Mouse (Mus musculus) gastrocnemius, postnatal 10 days (tissue): ENCODE results near the gene Hbp1. TPM values are rescaled to one million over a fixed set of nuclear protein-coding genes. Genes with fewer than 3 reads are reported as not detected.

Experiments
- DNase-seq: peaks from one replicate; pipeline ENCODE4 v3.0.0; 2021; ENCODE audit warnings: mixed read lengths
- total RNA-seq, 2 experiments: library from RNA; stranded (reverse); gene quantifications; 2 replicates each; pipeline ENCODE4 v1.2.3; 2021

The Hbp1 gene
- total RNA-seq, 2 experiments from 2014 or later: 59.2 to 63.1 TPM

DNA sequence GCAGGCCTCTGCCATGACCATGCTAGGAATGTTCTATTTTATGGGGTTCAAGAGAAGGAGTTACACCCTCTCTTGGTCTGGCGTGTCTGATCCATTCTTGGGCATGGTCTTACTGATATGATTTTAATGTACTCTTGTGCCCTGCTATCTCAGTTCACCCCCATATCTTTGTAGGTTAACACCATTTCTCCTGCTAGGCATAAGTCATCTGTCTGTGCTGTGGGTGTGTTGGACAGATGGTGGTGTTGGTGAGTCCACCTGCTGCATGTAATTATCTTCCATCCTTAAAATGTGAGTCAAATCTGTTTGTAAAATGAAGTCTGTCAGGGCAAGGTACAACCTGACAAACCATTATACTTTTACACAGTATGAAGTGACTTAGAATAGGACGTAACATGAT, 42.9 kb downstream of the Hbp1 start:
- DNase-seq: no peak

DNA sequence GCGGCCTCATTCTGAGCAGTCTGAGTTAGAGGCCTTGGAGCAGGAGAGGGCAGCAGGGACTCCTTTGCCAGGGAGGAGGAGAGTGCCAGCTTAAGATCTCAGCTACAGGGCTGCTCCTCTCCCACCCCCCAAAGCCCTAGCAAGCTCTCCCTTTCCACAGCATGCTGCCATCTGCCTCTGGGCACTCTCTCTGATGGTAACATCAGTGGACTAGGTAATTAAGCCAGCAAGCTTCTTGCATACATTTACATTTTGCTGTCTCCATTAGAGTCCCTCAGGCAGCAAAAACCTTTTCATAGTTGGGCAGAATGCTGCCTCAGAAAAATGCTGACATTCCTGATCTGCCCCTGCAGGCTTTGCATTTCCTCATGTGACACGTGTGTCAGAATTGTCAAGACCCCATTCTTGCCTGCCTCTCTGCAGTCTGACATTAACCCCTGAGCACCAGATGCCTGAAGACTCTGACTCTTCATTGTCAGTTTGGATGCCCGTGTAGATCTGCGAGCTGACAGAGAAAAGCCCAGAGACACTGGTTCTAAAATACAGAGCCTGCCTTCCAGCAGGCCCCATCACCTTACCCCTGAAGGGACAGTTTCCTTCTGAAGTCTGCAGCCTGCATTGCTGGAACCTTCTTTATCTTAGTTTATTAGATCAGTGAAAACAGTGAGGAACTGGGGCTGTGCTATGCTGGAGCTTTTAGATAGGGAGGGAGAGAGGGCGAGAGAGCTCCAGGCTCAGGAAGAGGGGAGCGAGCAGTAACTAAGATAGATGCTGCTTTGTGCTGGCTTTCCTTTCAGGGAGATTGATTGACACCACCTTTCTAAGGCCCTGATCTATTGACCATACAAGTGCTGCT, 44.4 kb downstream of the Hbp1 start:
- no peak for DNase-seq

DNA sequence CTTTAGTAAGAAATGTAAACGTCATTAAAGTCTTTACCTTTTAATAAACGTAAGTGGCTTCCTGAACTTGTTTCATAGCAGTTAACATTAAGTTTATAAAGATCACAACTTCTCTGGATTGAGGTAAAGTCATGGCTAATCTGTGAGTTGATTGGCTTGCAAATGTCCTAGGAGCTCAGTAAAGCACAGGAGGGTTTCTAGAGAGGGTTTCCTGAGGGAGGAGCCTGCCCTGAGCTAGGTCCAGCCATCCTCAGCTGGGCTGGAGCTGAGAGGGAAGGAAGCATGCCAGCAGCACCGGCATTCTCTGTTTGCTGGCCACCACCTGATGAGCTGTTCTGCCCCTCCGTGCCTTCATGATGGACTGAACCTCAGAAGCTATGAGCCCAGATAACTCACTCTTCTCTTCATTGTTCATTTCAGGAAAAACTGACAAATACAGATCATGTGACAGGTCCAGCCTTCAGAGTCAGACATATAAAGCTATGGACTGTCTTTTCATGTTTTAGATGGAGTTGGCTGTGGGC, 49.9 kb downstream of the Hbp1 start:
- no peak for DNase-seq

DNA sequence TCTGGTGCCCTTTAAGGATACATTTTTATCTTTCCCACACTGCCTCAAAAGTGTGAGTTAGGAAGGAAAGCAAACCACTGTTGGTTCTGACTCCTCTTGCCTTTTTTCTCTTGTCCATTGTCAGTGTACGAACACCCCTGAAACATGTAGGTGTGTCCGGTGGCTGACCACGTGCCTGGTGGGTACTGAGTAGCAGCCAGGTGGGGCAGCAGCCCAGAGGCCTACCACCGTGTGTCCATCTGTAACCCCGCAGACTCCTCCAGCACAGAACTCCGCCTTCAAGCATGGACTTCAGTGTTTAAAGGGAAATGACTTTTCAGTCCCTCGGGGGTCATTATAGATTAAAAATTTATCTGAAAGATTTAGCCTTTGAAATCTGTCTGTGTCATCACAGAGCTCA, 52.9 kb downstream of the Hbp1 start:
- DNase-seq: no peak

DNA sequence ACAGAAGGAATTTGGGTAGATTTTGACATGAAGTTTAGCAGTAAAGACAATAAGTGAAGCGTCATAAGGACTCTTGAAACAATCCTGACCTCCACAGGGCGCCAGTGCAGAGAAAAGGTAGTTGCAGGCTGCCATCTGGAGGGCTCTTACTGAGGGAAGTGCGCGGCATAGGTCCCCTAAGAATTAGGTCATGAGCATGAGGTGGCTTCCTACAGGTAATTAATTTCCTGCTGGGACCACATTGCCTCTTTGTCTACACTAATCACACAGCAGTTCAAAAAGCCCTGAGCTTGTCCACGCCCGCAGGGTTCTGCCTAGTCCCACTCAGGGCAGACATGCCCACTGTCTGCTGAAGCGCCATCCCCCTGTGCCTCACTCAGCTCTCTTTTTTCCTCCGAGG, 53.3 kb downstream of the Hbp1 start:
- no peak for DNase-seq

DNA sequence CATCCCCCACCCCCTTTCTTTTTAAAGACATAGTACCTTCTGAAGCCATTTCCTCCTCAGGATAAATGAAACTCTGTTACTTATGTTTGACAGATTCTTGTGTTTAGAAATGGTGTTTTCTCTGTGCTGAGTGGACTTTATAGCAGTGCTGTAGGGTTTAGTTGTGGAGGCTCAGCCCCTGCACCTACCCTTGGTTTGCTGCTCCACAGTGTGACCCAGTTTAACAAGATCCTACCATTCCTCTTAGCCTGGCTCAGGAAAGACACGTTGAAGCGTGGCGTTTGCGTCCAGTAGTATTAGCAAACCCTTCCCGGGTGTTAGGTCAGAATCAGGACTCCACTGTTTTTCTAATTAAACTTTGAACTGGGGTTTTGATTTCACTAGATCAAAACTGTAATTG, 54.0 kb downstream of the Hbp1 start:
- no peak for DNase-seq

DNA sequence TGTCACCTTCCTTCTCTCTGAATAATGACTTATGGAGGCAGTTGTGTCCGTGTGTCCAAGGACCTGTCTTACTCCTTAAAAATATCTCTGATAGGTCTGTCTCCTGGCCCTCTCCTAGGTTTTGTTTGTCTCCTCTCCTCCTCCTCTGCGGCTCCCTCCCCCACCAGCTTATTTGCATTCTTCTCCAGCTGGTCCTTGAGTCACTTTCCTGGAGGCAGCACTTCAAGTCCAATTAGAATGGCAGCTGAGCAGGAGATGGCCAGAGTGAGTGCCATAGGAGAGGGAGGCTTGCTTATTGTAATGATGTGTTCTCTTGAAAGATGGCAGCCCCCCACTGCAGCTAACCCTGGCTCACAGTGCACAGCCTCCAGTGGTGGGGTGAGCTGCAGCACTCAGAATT, 54.4 kb downstream of the Hbp1 start:
- no peak for DNase-seq

DNA sequence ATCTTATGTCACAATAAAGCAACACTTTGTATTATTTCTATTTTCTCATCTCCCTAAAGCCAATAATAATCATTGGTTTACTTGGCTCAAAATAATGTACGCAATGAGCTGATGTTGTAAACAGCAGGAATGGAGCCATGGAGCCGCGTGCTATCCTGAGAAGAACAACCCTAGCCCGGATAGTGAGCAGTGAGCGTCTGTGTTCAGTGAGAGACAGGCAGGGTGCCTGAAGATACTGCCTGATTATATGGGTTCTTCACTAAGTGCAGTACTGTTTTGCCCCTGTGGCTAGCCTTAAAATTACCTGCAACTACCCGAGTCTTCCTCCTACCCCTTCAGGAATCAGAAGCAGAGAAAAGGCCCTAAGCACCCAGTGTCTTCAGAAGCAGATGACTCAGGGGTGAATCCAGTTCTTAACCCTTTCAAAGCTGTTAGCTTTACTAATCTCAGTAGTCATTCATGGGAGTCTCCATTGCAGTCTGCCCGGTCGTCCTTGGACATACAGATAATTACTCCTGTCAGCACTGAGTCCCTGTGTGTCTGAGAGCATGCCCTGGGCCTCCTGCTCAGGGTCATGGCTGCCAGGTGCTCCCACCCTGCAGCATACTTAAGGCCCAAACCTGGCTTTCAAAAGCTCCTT, 55.1 kb downstream of the Hbp1 start:
- DNase-seq: no peak

DNA sequence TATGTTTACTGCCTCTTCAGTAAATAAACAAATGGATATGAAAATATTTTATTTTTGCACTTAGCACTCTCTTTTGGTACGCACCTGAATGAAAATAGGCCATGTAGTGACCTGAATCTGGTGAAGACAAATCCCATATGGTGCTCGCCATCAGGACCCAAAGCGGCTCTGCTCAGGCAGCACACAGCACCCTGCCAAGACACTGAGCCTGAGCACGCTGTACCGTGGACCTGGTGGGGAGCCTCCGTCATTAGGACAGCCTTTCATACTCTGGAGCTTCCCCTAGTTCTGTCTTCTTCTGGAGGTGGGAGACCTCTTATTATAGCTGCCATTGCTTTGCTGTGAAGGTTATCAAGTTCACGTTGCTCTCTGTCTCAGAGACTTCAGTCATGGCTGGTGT, 57.6 kb downstream of the Hbp1 start:
- no peak for DNase-seq

DNA sequence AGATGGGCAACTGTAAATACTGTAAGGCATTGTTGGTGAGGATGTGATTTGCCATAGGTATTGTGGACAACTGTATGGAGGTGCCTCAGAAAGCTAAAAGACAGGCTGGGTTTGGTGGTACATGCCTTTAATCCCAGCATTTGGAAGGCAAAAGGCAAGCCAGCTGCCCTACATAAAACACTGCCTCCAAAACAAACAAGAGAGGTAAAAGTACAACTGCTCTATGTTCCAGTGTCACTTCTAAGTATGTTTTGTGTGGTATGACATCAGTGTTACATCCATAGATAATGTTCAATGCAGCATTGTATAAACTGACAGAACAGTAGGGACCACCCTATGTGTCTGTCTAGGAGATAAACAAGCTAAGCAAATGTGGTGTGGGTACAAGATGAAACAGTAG, 58.3 kb downstream of the Hbp1 start:
- DNase-seq: no peak

DNA sequence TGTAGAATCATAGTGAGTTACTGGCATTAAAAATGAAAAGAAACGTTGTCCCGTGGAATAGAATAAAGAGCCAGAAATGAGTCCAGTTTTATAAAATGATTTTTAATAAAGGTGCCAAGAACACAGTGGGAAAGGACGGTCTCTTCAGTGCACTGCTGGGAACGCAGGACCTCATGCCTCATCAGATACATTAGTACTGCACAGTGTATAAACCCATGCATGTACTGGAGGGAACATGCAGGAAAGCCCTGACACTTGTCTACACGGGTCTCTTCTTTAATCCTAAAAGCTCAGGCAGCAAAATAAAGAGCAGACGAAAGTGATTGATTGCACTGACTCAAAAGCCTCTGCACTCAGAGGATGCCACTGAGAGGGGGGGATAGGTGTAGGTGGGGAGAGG, 59.6 kb downstream of the Hbp1 start:
- DNase-seq: no peak

DNA sequence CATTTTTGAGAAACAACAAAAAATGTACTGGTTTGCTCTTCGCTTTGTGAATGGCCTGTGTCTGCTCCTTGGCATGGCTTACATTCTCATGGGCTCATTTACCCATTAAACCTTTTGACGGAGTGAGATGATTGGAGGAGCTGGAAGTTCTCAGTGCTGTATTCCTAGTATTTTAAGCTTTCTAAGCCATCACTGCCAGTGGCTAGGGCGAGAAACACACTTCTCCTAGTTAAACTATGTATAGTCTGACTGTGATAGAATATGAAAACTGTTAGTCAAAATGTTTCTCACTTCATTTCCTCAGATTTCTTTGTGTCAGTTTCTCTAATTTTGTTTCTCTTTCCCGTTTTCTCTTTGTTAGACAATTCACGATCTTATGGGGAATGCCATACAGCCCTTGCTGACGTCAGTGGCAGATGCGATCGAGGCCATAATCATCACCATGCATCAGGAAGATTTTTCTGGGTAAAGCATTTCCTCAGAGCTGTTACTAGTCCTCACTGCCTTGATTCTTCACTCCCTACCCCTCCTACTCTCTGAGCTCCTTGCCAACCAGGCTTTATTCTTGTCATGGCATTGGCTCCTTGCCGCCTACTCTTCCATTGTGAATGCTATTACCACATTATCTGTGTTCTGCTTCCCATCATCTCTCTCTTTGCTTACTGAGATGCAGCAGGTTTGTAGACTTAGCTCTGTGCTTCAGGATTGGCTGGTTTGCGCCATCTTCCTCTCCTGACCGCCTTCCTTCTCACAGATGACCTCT, 64.3 kb downstream of the Hbp1 start:
- DNase-seq: no peak

DNA sequence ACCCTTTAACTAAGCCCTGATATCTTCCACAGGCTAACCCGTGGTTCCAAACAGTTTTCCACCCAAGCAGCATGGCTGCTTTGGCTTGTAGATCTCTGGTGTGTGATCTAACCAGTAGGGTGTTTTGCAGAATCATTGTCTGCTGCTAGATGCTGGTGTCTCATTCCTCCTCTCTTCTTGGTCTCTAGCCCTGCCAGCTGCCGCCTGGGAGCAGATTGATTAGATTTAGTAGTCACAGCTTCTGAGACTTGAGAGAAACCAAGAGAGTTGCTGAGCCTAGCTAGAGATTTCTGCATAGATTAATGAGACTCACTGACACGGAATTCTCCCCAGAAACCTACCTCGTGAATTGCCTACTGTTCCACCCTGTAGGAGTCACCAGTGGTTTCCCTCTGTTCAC, 65.3 kb downstream of the Hbp1 start:
- no peak for DNase-seq

DNA sequence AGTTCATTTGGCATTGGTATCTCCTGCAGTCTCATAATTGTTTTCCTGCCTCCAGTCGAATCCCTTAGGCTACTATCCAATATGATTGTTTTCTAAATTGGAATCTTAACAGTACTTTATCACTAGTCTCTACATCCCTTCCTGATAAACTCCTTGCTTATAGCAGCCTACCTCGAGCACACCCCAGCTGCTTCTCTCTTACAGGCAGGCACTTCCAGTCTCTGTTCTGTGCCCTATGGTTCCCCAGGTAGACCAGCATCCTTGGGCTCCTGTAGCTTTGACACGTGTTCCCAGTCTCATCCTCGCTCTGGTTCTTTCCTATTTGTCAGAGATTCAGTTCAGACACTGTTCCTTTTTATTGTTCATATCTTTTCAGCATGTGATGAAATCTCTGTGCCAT, 66.0 kb downstream of the Hbp1 start:
- no peak for DNase-seq

DNA sequence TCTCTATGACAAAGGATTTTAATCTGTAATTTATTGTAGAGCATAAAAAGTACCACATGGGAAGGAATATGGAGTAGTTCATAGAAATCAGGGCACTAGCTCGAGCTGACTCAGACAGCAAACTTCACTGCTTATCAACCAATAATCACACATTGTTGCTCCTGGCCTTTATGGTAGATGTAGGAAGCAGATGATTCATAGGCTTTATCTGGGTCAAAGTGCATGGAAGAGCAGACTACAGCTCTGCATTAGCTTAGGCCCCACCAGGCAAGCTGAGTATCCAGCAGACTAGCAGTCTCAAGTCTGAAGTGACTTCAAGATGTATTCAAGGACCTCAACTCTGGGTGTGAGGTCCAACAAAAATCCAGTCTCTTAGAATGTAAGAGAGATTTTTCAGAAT, 67.6 kb downstream of the Hbp1 start:
- DNase-seq: no peak

DNA sequence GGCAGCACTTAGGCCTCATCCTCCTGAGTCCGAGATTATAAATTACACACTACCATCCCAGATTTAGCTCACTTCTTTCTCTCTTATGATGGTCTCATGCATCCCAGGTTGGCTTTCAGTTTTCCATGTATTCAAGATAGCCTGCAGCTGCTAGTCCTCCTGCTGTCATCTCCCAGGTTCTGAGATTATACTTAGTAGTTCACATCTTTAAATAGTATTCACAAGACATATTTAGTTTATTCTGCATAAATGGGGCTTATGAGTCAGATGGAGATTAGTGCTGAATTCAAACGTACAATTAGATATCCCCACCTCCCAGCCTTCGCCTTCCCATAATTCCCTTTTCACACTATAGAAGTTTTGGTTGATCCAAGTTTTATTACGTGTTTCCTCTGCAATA, 73.6 kb downstream of the Hbp1 start:
- no peak for DNase-seq

Other genes starting within 250 kb of the Hbp1 start
- not detected for gene Gpr22, start 236.6 kb downstream of the Hbp1 start, total RNA-seq
- gene Prkar2b, start 110.8 kb upstream of the Hbp1 start, total RNA-seq: 1 to 10 TPM; 6.8 to 7.8 TPM